ENCODE assay signal across 8 mouse cellular contexts in genomic region chr5:25497369-25497719, GRCm38 (mm10). TPM values are rescaled to one million over a fixed set of nuclear protein-coding genes. Genes with fewer than 3 reads are reported as not detected.
DNase-seq lines count a peak whose midpoint lies in the region; ATAC-seq and TF ChIP-seq lines count a peak whose summit lies in the region.

No protein-coding gene starts in this region.

- no peak for TF ChIP-seq POLR2A in cerebellum, adult 2 months (IDR thresholded peaks at IDR 0.05; ENCODE audit: borderline replicate concordance, insufficient read depth, low read length)

- H3K4me2 ChIP-seq in heart, embryonic 16.5 days (ENCODE audit: low read depth, low read length): peak overlapping the region; percentile 77
- peak overlapping the region; percentile 99 for H3K4me2 ChIP-seq in liver, embryonic 14.5 days (ENCODE audit: low read depth)
- H3K4me2 ChIP-seq in stomach, embryonic 15.5 days: peak overlapping the region; percentile 71

- DNase-seq in cerebellum, adult 2 months: peak in 1 of 2 experiments; percentile 28
- DNase-seq in cerebellum, adult 9-11 months: no peak
- DNase-seq in urinary bladder, postnatal 14 days (ENCODE audit: low spot score): peak; percentile 14
- DNase-seq in urinary bladder, postnatal 10 days (ENCODE audit: low spot score): no peak
- DNase-seq in liver, embryonic 14.5 days (ENCODE audit: low read depth in 3 of 3, low spot score in 3 of 3): peak; percentile 12 to 39 (median 26)
- no peak for DNase-seq in gastrocnemius, adult 8-10 months (ENCODE audit: low spot score in 2 of 2)

- peaks cover 6% of the 10 kb centered on the region; the same call in 1 of the 2 replicates for H3K4me1 ChIP-seq in cerebellum, adult 2 months (ENCODE audit: control insufficient read depth, insufficient read depth, low read length)
- H3K4me1 ChIP-seq in heart, embryonic 16.5 days (ENCODE audit: control insufficient read depth, insufficient read depth, low read length): peaks cover 9% of the 10 kb centered on the region
- H3K4me1 ChIP-seq in liver, embryonic 14.5 days (replicated peaks; ENCODE audit: control insufficient read depth in 2 of 2, insufficient read depth in 2 of 2, low read length in 1 of 2): peaks cover 9 to 12% of the 10 kb centered on the region in 2 experiments
- H3K4me1 ChIP-seq in stomach, embryonic 15.5 days: 0 out of 2 replicates have a peak, but pooled peaks cover 2% of the 10 kb centered on the region

- WGBS in cerebellum, adult 2 months: 0% methylated on average over 10 of the region's 10 CpGs
- 1% methylated on average over 10 of the region's 10 CpGs for WGBS in heart, embryonic 16.5 days
- WGBS in liver, embryonic 14.5 days (ENCODE audit: insufficient replicate concordance): under 1% methylated on average over 10 of the region's 10 CpGs
- under 1% methylated on average over 10 of the region's 10 CpGs for WGBS in stomach, embryonic 15.5 days

- no peaks in the 10 kb centered on the region for H3K9me3 ChIP-seq in heart, embryonic 16.5 days (replicated peaks; ENCODE audit: control insufficient read depth, low read length)
- H3K9me3 ChIP-seq in liver, embryonic 14.5 days (ENCODE audit: control insufficient read depth, low read length): no peaks in the 10 kb centered on the region
- H3K9me3 ChIP-seq in stomach, embryonic 15.5 days: no peaks in the 10 kb centered on the region

- TF ChIP-seq EP300 in liver, embryonic 14.5 days (IDR thresholded peaks at IDR 0.05; ENCODE audit: low read depth): no peak

- H3K4me3 ChIP-seq in cerebellum, adult 2 months (replicated peaks; ENCODE audit: insufficient read depth, low read depth, low read length): peak overlapping the region; percentile 64
- peak overlapping the region; percentile 98 for H3K4me3 ChIP-seq in heart, embryonic 16.5 days (ENCODE audit: low read length)
- peak overlapping the region; percentile 95 to 97 for H3K4me3 ChIP-seq in liver, embryonic 14.5 days (ENCODE audit: insufficient read depth in 1 of 2, low read depth in 2 of 2, low read length in 2 of 2)
- H3K4me3 ChIP-seq in stomach, embryonic 15.5 days (replicated peaks): peak overlapping the region; percentile 94

- no peak for ATAC-seq in heart, embryonic 16.5 days (replicated peaks; ENCODE audit: extremely low read depth, insufficient read depth, low FRiP score)
- no peak for ATAC-seq in liver, embryonic 14.5 days (ENCODE audit: insufficient read depth)
- no peak for ATAC-seq in stomach, embryonic 15.5 days (ENCODE audit: insufficient read depth, low FRiP score, low read depth)

- peak overlapping the region; percentile 98 for H3K9ac ChIP-seq in heart, embryonic 16.5 days (ENCODE audit: low read length)
- H3K9ac ChIP-seq in liver, embryonic 14.5 days (replicated peaks): peak overlapping the region; percentile 99
- peak overlapping the region; percentile 91 for H3K9ac ChIP-seq in stomach, embryonic 15.5 days

- no peak for TF ChIP-seq CTCF in cerebellum, adult 2 months (IDR thresholded peaks at IDR 0.05; ENCODE audit: borderline replicate concordance, insufficient read depth, low read depth, low read length)
- no peak for TF ChIP-seq CTCF in liver, embryonic 14.5 days (IDR thresholded peaks at IDR 0.05; ENCODE audit: low read depth)

- H3K27me3 ChIP-seq in cerebellum, adult 2 months (ENCODE audit: control insufficient read depth, insufficient read depth, low read length): no peaks in the 10 kb centered on the region
- H3K27me3 ChIP-seq in heart, embryonic 16.5 days (ENCODE audit: control insufficient read depth, insufficient read depth, low read length): no peaks in the 10 kb centered on the region
- H3K27me3 ChIP-seq in liver, embryonic 14.5 days (ENCODE audit: control insufficient read depth, insufficient read depth, low read length): no peaks in the 10 kb centered on the region
- H3K27me3 ChIP-seq in stomach, embryonic 15.5 days (replicated peaks): no peaks in the 10 kb centered on the region

- no peak overlapping the region for H3K27ac ChIP-seq in cerebellum, adult 2 months (ENCODE audit: insufficient read depth, low read length)
- H3K27ac ChIP-seq in heart, embryonic 16.5 days (ENCODE audit: low read length): peak overlapping the region; percentile 100
- H3K27ac ChIP-seq in liver, embryonic 14.5 days: peak overlapping the region; percentile 83
- H3K27ac ChIP-seq in stomach, embryonic 15.5 days: peak overlapping the region; percentile 98

- no peaks in the 10 kb centered on the region for H3K36me3 ChIP-seq in heart, embryonic 16.5 days (ENCODE audit: control insufficient read depth, insufficient read depth)
- H3K36me3 ChIP-seq in liver, embryonic 14.5 days (replicated peaks; ENCODE audit: control insufficient read depth, insufficient read depth, low read depth): no peaks in the 10 kb centered on the region
- H3K36me3 ChIP-seq in stomach, embryonic 15.5 days: no peaks in the 10 kb centered on the region

RNA-seq across cellular contexts. Expression of gene Kmt2c, which starts 1.2 kb away (rescaled TPM):
- polyA plus RNA-seq in cerebellum, adult 2 months (2012; rRNA removed): 56.3 and 60.0 TPM in 2 replicates
- 7.7 and 8.1 TPM in 2 replicates for polyA plus RNA-seq in heart, embryonic 16.5 days (2015; fragmentation: Nextera tagmentation; extraction: Ambion mirVana)
- polyA plus RNA-seq in liver, embryonic 14.5 days (2012; rRNA removed): 5.7 and 7.1 TPM in 2 replicates
- 7.1 and 7.5 TPM in 2 replicates for polyA plus RNA-seq in liver, embryonic 14.5 days (2014; fragmentation: Nextera tagmentation; extraction: Ambion mirVana)
- 13.4 and 14.2 TPM in 2 replicates for polyA plus RNA-seq in stomach, embryonic 15.5 days (2015; fragmentation: Nextera tagmentation; extraction: Ambion mirVana)
- total RNA-seq in gastrocnemius, adult 8-10 months (2022): 10 to 100 TPM; 36.8 to 51.8 (median 38.1) TPM

RNA-seq across cellular contexts. Expression of gene Cct8l1, which starts 18.5 kb away (rescaled TPM):
- 0.13 TPM in 1 of 2 replicates, not detected in the other for polyA plus RNA-seq in cerebellum, adult 2 months (2012; rRNA removed)
- 0.16 TPM in 1 of 2 replicates, not detected in the other for polyA plus RNA-seq in heart, embryonic 16.5 days (2015; fragmentation: Nextera tagmentation; extraction: Ambion mirVana)
- polyA plus RNA-seq in liver, embryonic 14.5 days (2012; rRNA removed): not detected in 2 replicates
- not detected in 2 replicates for polyA plus RNA-seq in liver, embryonic 14.5 days (2014; fragmentation: Nextera tagmentation; extraction: Ambion mirVana)
- polyA plus RNA-seq in stomach, embryonic 15.5 days (2015; fragmentation: Nextera tagmentation; extraction: Ambion mirVana): 0.09 TPM in 1 of 2 replicates, not detected in the other
- under 1 TPM in 2 of 4 experiments, not detected in 2; 0.17 to 0.29 TPM for total RNA-seq in gastrocnemius, adult 8-10 months (2022)

Comparison
In these comparisons a context has a peak if more than half of its experiments do, and no peak if none do; other contexts are left out.
1. DNase-seq: peak in urinary bladder, postnatal 14 days (single experiment) and liver, embryonic 14.5 days (3 of 3); none in cerebellum, adult 9-11 months (single experiment), urinary bladder, postnatal 10 days (single experiment) and gastrocnemius, adult 8-10 months (0 of 2).
2. Peak in every context shown above with its lines, with median percentiles within 50 percentile points of each other: H3K4me3 ChIP-seq, H3K4me2 ChIP-seq and H3K9ac ChIP-seq.